9 mouse cellular contexts compared by ENCODE assay signal in the genomic region with DNA sequence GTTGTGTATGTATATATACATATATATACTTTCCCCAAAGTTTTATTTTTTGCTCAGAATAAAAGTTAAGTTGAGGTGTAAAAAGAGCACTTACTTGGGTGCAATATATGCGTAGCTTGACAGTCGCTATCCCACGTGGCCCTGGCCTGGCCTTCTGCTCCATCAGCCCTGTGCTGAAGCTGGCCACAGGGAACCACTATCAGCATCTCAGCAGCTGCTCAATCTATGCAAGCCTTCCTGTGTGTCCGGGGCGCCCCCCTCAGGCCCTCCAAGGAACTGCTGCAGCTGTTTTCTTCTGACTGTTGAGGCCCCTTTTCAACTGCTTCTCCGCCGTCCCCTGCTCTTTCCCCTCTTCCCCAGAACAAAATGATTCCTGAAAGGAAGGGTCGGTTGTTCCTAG. TPM values are rescaled to one million over a fixed set of nuclear protein-coding genes. Genes with fewer than 3 reads are reported as not detected.
DNase-seq lines count a peak whose midpoint lies in the region; ATAC-seq and TF ChIP-seq lines count a peak whose summit lies in the region.
"Had no signal": no experiment of that assay in that cellular context is flagged by ENCODE, and none has a peak within 500 bp of the region (broad histone marks: within the 10 kb centered on the region; RNA-seq: fewer than 3 reads in every experiment).

No protein-coding gene starts in this region.

- peak; percentile 97 for TF ChIP-seq CTCF in liver, embryonic 14.5 days (IDR thresholded peaks at IDR 0.05; ENCODE audit: low read depth)

- no peak overlapping the region for H3K4me3 ChIP-seq in liver, embryonic 14.5 days (ENCODE audit: insufficient read depth in 1 of 2, low read depth in 2 of 2, low read length in 2 of 2)
- no peak overlapping the region for H3K4me3 ChIP-seq in neural tube, embryonic 15.5 days (replicated peaks)
- H3K4me3 ChIP-seq: embryonic facial prominence, embryonic 15.5 days had no signal

- no peaks in the 10 kb centered on the region for H3K9me3 ChIP-seq in liver, embryonic 14.5 days (ENCODE audit: control insufficient read depth, low read length)
- H3K9me3 ChIP-seq in neural tube, embryonic 15.5 days (replicated peaks) = no peaks in the 10 kb centered on the region
- H3K9me3 ChIP-seq: embryonic facial prominence, embryonic 15.5 days had no signal

- H3K36me3 ChIP-seq in liver, embryonic 14.5 days (replicated peaks; ENCODE audit: control insufficient read depth, insufficient read depth, low read depth) = peaks cover 14% of the 10 kb centered on the region
- H3K36me3 ChIP-seq in neural tube, embryonic 15.5 days = peaks cover under 1% of the 10 kb centered on the region

- no peak overlapping the region for H3K27ac ChIP-seq in liver, embryonic 14.5 days
- H3K27ac ChIP-seq in neural tube, embryonic 15.5 days (replicated peaks) = 0 out of 2 replicates have a peak overlapping the region, but pooled peaks have one; percentile 37
- H3K27ac ChIP-seq: embryonic facial prominence, embryonic 15.5 days had no signal

- H3K4me1 ChIP-seq in liver, embryonic 14.5 days (replicated peaks; ENCODE audit: control insufficient read depth in 2 of 2, insufficient read depth in 2 of 2, low read length in 1 of 2) = peaks cover 8 to 14% of the 10 kb centered on the region in 2 experiments
- peaks cover 35% of the 10 kb centered on the region for H3K4me1 ChIP-seq in neural tube, embryonic 15.5 days

- H3K9ac ChIP-seq in liver, embryonic 14.5 days (replicated peaks) = no peak overlapping the region
- no peak overlapping the region for H3K9ac ChIP-seq in neural tube, embryonic 15.5 days (replicated peaks)
- H3K9ac ChIP-seq: embryonic facial prominence, embryonic 15.5 days had no signal

- peak; percentile 46 for DNase-seq in 3134 (ENCODE audit: extremely low read depth, insufficient read length, low spot score)
- peak; percentile 91 for DNase-seq in NIH3T3 (ENCODE audit: low read depth)
- peak; percentile 93 to 96 for DNase-seq in cerebellum, postnatal 10 days
- peak; percentile 70 to 72 for DNase-seq in gastrocnemius, adult 8-10 months (ENCODE audit: low spot score in 2 of 2)
- peak; percentile 82 to 86 for DNase-seq in kidney, postnatal 25 days
- peak; percentile 65 to 67 (median 66) for DNase-seq in liver, embryonic 14.5 days (ENCODE audit: low read depth in 3 of 3, low spot score in 3 of 3)
- DNase-seq in testis, postnatal 14 days (ENCODE audit: low spot score) = peak; percentile 76

- no peak for ATAC-seq in liver, embryonic 14.5 days (ENCODE audit: insufficient read depth)
- ATAC-seq in neural tube, embryonic 15.5 days (ENCODE audit: low FRiP score) = no peak

- WGBS in liver, embryonic 14.5 days (ENCODE audit: insufficient replicate concordance) = 5% methylated on average over 8 of the region's 8 CpGs
- WGBS in neural tube, embryonic 15.5 days = 5% methylated on average over 8 of the region's 8 CpGs

- H3K4me2 ChIP-seq in liver, embryonic 14.5 days (ENCODE audit: low read depth) = no peak overlapping the region
- H3K4me2 ChIP-seq in neural tube, embryonic 15.5 days = no peak overlapping the region
- H3K4me2 ChIP-seq: embryonic facial prominence, embryonic 15.5 days had no signal

- H3K27me3 ChIP-seq in liver, embryonic 14.5 days (ENCODE audit: control insufficient read depth, insufficient read depth, low read length) = no peaks in the 10 kb centered on the region
- no peaks in the 10 kb centered on the region for H3K27me3 ChIP-seq in neural tube, embryonic 15.5 days (replicated peaks)
- H3K27me3 ChIP-seq: embryonic facial prominence, embryonic 15.5 days had no signal

- peak; percentile 52 for TF ChIP-seq EP300 in liver, embryonic 14.5 days (IDR thresholded peaks at IDR 0.05; ENCODE audit: low read depth)

RNA-seq across cellular contexts. Expression of a gene that starts 2.9 kb away (rescaled TPM):
- 10 to 100 TPM; 10.4 to 15.0 (median 12.0) TPM for total RNA-seq in gastrocnemius, adult 8-10 months (2022)
- polyA plus RNA-seq in liver, embryonic 14.5 days (2012; rRNA removed) = 19.0 and 20.9 TPM in 2 replicates
- 21.7 and 21.9 TPM in 2 replicates for polyA plus RNA-seq in liver, embryonic 14.5 days (2014; fragmentation: Nextera tagmentation; extraction: Ambion mirVana)
- polyA plus RNA-seq in neural tube, embryonic 15.5 days (2015; fragmentation: Nextera tagmentation; extraction: Ambion mirVana) = 43.2 and 44.9 TPM in 2 replicates

RNA-seq across cellular contexts. Expression of a gene that starts 3.4 kb away (rescaled TPM):
- total RNA-seq in gastrocnemius, adult 8-10 months (2022) = 10 to 100 TPM; 23.7 to 31.3 (median 25.2) TPM
- 10.6 and 11.9 TPM in 2 replicates for polyA plus RNA-seq in liver, embryonic 14.5 days (2012; rRNA removed)
- polyA plus RNA-seq in liver, embryonic 14.5 days (2014; fragmentation: Nextera tagmentation; extraction: Ambion mirVana) = 15.2 and 15.4 TPM in 2 replicates
- 82.5 and 106 TPM in 2 replicates for polyA plus RNA-seq in neural tube, embryonic 15.5 days (2015; fragmentation: Nextera tagmentation; extraction: Ambion mirVana)

RNA-seq across cellular contexts. Expression of a gene that starts 14.4 kb away (rescaled TPM):
- total RNA-seq in gastrocnemius, adult 8-10 months (2022) = under 1 TPM; 0.19 to 0.54 (median 0.40) TPM
- polyA plus RNA-seq in liver, embryonic 14.5 days (2012; rRNA removed) = 0.06 and 0.08 TPM in 2 replicates
- polyA plus RNA-seq in liver, embryonic 14.5 days (2014; fragmentation: Nextera tagmentation; extraction: Ambion mirVana) = 0.06 TPM in 1 of 2 replicates, not detected in the other
- 10.4 and 17.8 TPM in 2 replicates for polyA plus RNA-seq in neural tube, embryonic 15.5 days (2015; fragmentation: Nextera tagmentation; extraction: Ambion mirVana)

RNA-seq across cellular contexts. Expression of a gene that starts 33.1 kb away (rescaled TPM):
- total RNA-seq in gastrocnemius, adult 8-10 months (2022) = not detected
- polyA plus RNA-seq in liver, embryonic 14.5 days (2012; rRNA removed) = not detected in 2 replicates
- polyA plus RNA-seq in liver, embryonic 14.5 days (2014; fragmentation: Nextera tagmentation; extraction: Ambion mirVana) = not detected in 2 replicates
- polyA plus RNA-seq in neural tube, embryonic 15.5 days (2015; fragmentation: Nextera tagmentation; extraction: Ambion mirVana) = 9.4 and 13.7 TPM in 2 replicates

RNA-seq across cellular contexts. Expression of a gene that starts 45.7 kb away (rescaled TPM):
- 10 to 100 TPM; 12.9 to 16.0 (median 15.0) TPM for total RNA-seq in gastrocnemius, adult 8-10 months (2022)
- polyA plus RNA-seq in liver, embryonic 14.5 days (2012; rRNA removed) = 4.3 and 7.1 TPM in 2 replicates
- polyA plus RNA-seq in liver, embryonic 14.5 days (2014; fragmentation: Nextera tagmentation; extraction: Ambion mirVana) = 10.9 and 15.2 TPM in 2 replicates
- 9.8 and 10.2 TPM in 2 replicates for polyA plus RNA-seq in neural tube, embryonic 15.5 days (2015; fragmentation: Nextera tagmentation; extraction: Ambion mirVana)

Comparison
In these comparisons a context has a peak if more than half of its experiments do, and no peak if none do; other contexts are left out.
1. RNA of a gene that starts 14.4 kb away (polyA plus RNA-seq): 10.4 to 17.8 TPM in neural tube, embryonic 15.5 days; 0.06 to 0.08 TPM in liver, embryonic 14.5 days; every median in the first group is over 10 times any median in the second.
2. Peak in every context shown above with its lines, with median percentiles within 50 percentile points of each other: DNase-seq.